Mouse (Mus musculus) embryonic fibroblast, embryonic 13.5 days (primary cell): ENCODE data around the gene Zfp503. TPM values are rescaled to one million over a fixed set of nuclear protein-coding genes. Genes with fewer than 3 reads are reported as not detected.

Source experiments
- H3K27ac ChIP-seq: 2 replicates; pipeline ENCODE4 v1.5.1; 2012; ENCODE audit warnings: low read length, control low read depth, inconsistent platforms; ENCODE audit not compliant: insufficient read depth
- H3K4me1 ChIP-seq: 2 replicates; pipeline ENCODE4 v1.6.1; 2011; ENCODE audit warnings: low read length; ENCODE audit not compliant: control insufficient read depth, insufficient read depth
- H3K4me3 ChIP-seq: 2 replicates; pipeline ENCODE4 v1.5.1; 2011; ENCODE audit warnings: mild to moderate bottlenecking, control low read depth, low read length; ENCODE audit not compliant: insufficient read depth
- CTCF ChIP-seq: IDR thresholded peaks from 2 replicates; pipeline ENCODE4 v1.5.1; 2011; ENCODE audit warnings: mild to moderate bottlenecking, control low read depth, low read length, moderate library complexity, borderline replicate concordance; ENCODE audit not compliant: insufficient read depth
- POLR2A ChIP-seq: IDR thresholded peaks from 2 replicates; pipeline ENCODE4 v1.6.1; 2011; ENCODE audit warnings: low read depth, mild to moderate bottlenecking, control low read depth, low read length, moderate library complexity
- polyA plus RNA-seq: library from polyadenylated mRNA; stranded (reverse); fragments of >200 nt; gene quantifications from 2 replicates; pipeline ENCODE4 v1.2.4, GENCODE M21; 2011; ENCODE audit warnings: low read depth; ENCODE audit not compliant: missing spikeins, insufficient read length

Zfp503 gene
- polyA plus RNA-seq, 1 experiment: 29.8 TPM

DNA sequence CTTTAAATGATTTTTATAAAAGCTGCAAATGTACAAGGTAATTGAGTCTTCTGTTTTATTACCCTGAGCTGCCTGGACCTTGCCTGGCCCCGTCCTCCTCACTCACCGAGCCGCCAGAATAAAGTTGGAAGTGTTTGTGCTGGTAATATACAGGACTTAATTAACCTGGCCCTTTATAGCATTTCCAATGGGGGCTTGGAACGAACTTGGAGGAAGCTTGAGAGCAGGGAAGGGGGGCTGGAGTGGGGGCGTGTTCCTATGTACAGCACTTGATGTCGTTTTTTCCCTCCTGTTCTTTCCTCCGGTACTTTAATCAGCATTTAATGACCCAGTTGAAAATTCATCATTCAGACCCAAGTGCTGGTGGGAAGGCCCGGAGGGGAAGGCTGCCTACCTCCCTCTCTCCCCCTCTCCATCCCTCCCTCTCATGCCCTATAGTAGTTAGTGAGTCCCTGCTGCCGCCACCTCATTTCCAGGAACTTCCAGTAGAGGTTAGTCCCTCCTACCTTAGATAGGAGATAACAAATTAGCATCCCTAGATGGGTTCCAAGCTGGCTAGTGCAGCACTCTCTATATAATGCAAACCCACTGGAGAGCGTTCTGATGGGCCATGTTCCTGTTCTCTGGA lies 37.4 kb downstream of the Zfp503 start:
- Histone ChIP-seq H3K4me1 (no peaks in the 10 kb centered on the region), H3K4me3 (no peak overlapping the region), H3K27ac (no peak overlapping the region)
- TF ChIP-seq CTCF (no peak), POLR2A (no peak)

DNA sequence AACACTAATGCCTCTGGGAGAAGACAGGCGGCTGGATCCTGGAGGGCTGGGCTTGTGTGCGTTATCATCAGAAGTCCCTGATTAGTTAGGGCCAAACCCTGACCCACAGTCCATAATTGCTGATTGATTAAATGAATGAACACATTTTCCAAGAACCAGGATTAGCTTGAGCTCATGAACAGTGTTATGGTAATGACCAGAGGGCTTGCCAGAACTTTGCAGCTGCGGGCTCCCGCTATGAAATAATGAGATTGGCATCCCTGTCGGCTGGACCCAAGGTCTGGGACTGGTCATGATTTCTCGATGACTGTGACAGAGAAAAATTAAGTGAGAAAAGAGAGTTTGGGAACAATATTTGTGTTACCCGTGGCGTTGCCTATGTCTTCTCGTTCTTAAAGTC lies 44.5 kb downstream of the Zfp503 start:
- Histone ChIP-seq H3K4me1 (no peaks in the 10 kb centered on the region), H3K27ac (no peak overlapping the region), H3K4me3 (no peak overlapping the region)
- TF ChIP-seq POLR2A (no peak), CTCF (no peak)

DNA sequence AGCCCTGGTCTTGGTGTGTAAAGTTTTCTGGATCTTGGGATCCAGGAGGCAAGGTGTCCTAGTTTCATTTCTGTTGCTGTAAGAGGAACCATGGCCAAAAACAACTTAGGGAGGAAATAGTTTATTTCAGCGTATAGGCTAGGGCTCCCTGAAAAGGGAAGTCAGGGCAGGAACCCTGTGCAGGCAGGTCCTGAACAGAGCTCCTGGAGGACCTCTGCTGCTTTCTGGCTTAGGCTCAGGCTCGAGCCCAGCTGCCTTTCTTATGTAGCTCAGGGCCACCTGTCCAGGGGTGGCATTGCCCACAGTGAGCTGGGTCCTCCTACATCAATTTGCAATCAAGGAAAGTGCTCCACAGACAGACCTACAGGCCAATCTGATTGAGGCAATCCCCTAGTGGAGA lies 47.8 kb downstream of the Zfp503 start:
- TF ChIP-seq POLR2A: no peak
- no peak for TF ChIP-seq CTCF
- no peak overlapping the region for H3K27ac ChIP-seq
- H3K4me1 ChIP-seq: no peaks in the 10 kb centered on the region
- H3K4me3 ChIP-seq: no peak overlapping the region

DNA sequence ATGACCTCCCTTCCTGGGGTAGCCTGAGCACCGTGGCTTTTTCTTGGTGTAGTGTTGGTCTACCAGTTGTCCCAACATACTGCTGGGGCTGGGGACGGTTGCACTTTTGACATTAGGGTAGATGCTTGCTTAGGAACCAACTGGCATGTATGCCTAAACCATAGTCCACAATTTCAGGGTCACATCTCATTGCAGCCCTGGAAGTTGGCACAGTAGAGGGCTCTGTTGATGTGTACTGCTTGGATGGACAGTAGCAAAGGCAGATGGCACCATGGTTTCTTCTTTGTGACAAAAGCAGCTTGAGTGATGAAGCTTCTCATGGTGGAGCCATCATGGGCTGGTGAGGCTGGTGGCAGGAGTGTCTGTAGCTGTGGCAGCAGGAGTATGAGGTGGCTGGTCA lies 52.3 kb downstream of the Zfp503 start:
- Histone ChIP-seq H3K4me1 (peaks cover 8% of the 10 kb centered on the region), H3K4me3 (no peak overlapping the region), H3K27ac (no peak overlapping the region)
- no peak for TF ChIP-seq CTCF
- no peak for TF ChIP-seq POLR2A

DNA sequence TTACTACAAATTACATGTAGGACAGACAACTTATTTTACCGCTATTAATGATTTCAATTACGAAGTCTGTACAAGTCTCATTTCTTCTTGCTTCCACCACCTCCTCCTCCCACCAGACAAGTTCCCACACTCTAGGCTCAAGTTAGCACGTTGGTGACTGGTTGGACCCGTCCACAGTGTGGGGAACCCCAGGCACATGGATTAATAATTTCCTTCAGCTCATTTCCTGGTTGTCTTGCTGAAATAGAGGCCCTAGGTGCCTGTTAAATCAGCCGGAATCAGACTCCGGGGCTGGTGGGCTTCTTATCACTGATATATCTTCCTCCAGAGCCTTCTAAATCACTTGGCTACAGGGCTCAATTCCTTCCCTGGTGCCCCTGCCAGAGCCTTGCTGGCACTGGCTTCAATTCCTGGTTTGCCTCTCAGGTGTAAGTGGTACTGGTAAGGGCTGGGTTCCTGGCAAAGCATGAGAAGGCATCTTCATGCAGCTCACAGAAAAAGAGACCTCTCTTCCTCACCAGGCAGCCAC lies 53.2 kb downstream of the Zfp503 start:
- no peak overlapping the region for H3K4me3 ChIP-seq
- H3K27ac ChIP-seq: no peak overlapping the region
- H3K4me1 ChIP-seq: peaks cover 9% of the 10 kb centered on the region
- TF ChIP-seq CTCF (no peak), POLR2A (no peak)

Other genes with a start within 250 kb of the Zfp503 start
- gene Samd8, start 239.1 kb downstream of the Zfp503 start, polyA plus RNA-seq: 31.5 and 32.2 TPM in 2 replicates
- gene Dusp13, start 238.4 kb downstream of the Zfp503 start, polyA plus RNA-seq: not detected in 2 replicates
- gene Vdac2, start 164.4 kb downstream of the Zfp503 start, polyA plus RNA-seq: 232 and 288 TPM in 2 replicates
- gene Comtd1, start 140.6 kb downstream of the Zfp503 start, polyA plus RNA-seq: 7.3 and 9.8 TPM in 2 replicates
- 0.63 TPM in 1 of 2 replicates, not detected in the other for gene Lrmda, start 30.1 kb upstream of the Zfp503 start, polyA plus RNA-seq